In genomic region chr9:64542246-64542645, GRCm38 (mm10) we compare ENCODE assay signal across 19 mouse cellular contexts.
DNase-seq lines count a peak whose midpoint lies in the region; ATAC-seq and TF ChIP-seq lines count a peak whose summit lies in the region.
"Had no signal": no experiment of that assay in that cellular context is flagged by ENCODE, and none has a peak within 500 bp of the region (broad histone marks: within the 10 kb centered on the region; RNA-seq: fewer than 3 reads in every experiment).

No protein-coding gene starts in this region.

- no peaks in the 10 kb centered on the region for H3K36me3 ChIP-seq in forebrain, embryonic 16.5 days (ENCODE audit: control insufficient read depth, insufficient read depth)
- H3K36me3 ChIP-seq in forebrain, embryonic 10.5 days (replicated peaks): no peaks in the 10 kb centered on the region
- no peaks in the 10 kb centered on the region for H3K36me3 ChIP-seq in liver, embryonic 16.5 days (ENCODE audit: control insufficient read depth, insufficient read depth)
- H3K36me3 ChIP-seq in liver, postnatal 0 days (replicated peaks; ENCODE audit: insufficient read depth, low read length): no peaks in the 10 kb centered on the region
- no peaks in the 10 kb centered on the region for H3K36me3 ChIP-seq in midbrain, embryonic 14.5 days (ENCODE audit: control insufficient read depth, insufficient read depth, low read length)
- no peaks in the 10 kb centered on the region for H3K36me3 ChIP-seq in midbrain, embryonic 15.5 days (replicated peaks)
- H3K36me3 ChIP-seq: embryonic facial prominence, embryonic 12.5 days; heart, embryonic 10.5 days had no signal

- H3K4me3 ChIP-seq in forebrain, embryonic 16.5 days (replicated peaks; ENCODE audit: low read length): no peak overlapping the region
- no peak overlapping the region for H3K4me3 ChIP-seq in forebrain, embryonic 10.5 days
- H3K4me3 ChIP-seq in liver, embryonic 16.5 days (ENCODE audit: low read depth, low read length): no peak overlapping the region
- H3K4me3 ChIP-seq in liver, postnatal 0 days (ENCODE audit: low read depth, low read length): no peak overlapping the region
- H3K4me3 ChIP-seq in midbrain, embryonic 14.5 days (replicated peaks; ENCODE audit: low read depth, low read length): no peak overlapping the region
- H3K4me3 ChIP-seq in midbrain, embryonic 15.5 days: no peak overlapping the region
- H3K4me3 ChIP-seq: embryonic facial prominence, embryonic 12.5 days; forebrain, embryonic 13.5 days; heart, embryonic 10.5 days had no signal

- WGBS in forebrain, embryonic 16.5 days: 69% methylated on average over 4 of the region's 4 CpGs
- WGBS in forebrain, embryonic 10.5 days: 80% methylated on average over 4 of the region's 4 CpGs
- WGBS in liver, embryonic 16.5 days (ENCODE audit: insufficient replicate concordance): 72% methylated on average over 4 of the region's 4 CpGs
- WGBS in liver, postnatal 0 days (ENCODE audit: insufficient replicate concordance): 81% methylated on average over 4 of the region's 4 CpGs
- WGBS in midbrain, embryonic 14.5 days: 51% methylated on average over 4 of the region's 4 CpGs
- WGBS in midbrain, embryonic 15.5 days: 62% methylated on average over 4 of the region's 4 CpGs

- no peak for ATAC-seq in forebrain, embryonic 16.5 days
- ATAC-seq in liver, embryonic 16.5 days (ENCODE audit: low read depth): no peak
- no peak for ATAC-seq in liver, postnatal 0 days
- ATAC-seq in midbrain, embryonic 14.5 days (ENCODE audit: low FRiP score, low TSS enrichment): no peak
- ATAC-seq in midbrain, embryonic 15.5 days (replicated peaks): no peak
- ATAC-seq: forebrain, embryonic 13.5 days; hindbrain, postnatal 0 days had no signal

- no peak for TF ChIP-seq CTCF in liver, postnatal 0 days (IDR thresholded peaks at IDR 0.05; ENCODE audit: low read depth)

- DNase-seq in forebrain, embryonic 10.5 days (ENCODE audit: extremely low spot score, low spot score): no peak
- no peak for DNase-seq in liver, postnatal 0 days
- no peak for DNase-seq in midbrain, embryonic 14.5 days
- peak; percentile 21 to 66 for DNase-seq in lung, postnatal 4 days
- no peak for DNase-seq in gastrocnemius, postnatal 4 days (ENCODE audit: low spot score in 2 of 2)
- DNase-seq: adrenal gland, postnatal 10 days; cerebellum, adult 11 months; cerebellum, adult 8-10 months; cerebellum, postnatal 25 days; gastrocnemius, postnatal 36 days; heart, adult 18-20 months; heart, postnatal 10 days had no signal

- H3K27ac ChIP-seq in forebrain, embryonic 16.5 days (ENCODE audit: low read length): no peak overlapping the region
- no peak overlapping the region for H3K27ac ChIP-seq in forebrain, embryonic 10.5 days
- H3K27ac ChIP-seq in liver, embryonic 16.5 days (ENCODE audit: low read length): no peak overlapping the region
- H3K27ac ChIP-seq in liver, postnatal 0 days (ENCODE audit: low read depth): no peak overlapping the region
- peak overlapping the region; percentile 32; the same call in 1 of the 2 replicates for H3K27ac ChIP-seq in midbrain, embryonic 14.5 days (replicated peaks; ENCODE audit: low read depth, low read length)
- H3K27ac ChIP-seq in midbrain, embryonic 15.5 days: no peak overlapping the region
- H3K27ac ChIP-seq: embryonic facial prominence, embryonic 12.5 days; forebrain, embryonic 13.5 days; heart, embryonic 10.5 days; hindbrain, postnatal 0 days had no signal

- 0 out of 2 replicates have a peak overlapping the region, but pooled peaks have one; percentile 7 for H3K9ac ChIP-seq in forebrain, embryonic 16.5 days (replicated peaks; ENCODE audit: low read depth, low read length)
- H3K9ac ChIP-seq in liver, embryonic 16.5 days (ENCODE audit: low read depth, low read length): 0 out of 2 replicates have a peak overlapping the region, but pooled peaks have one; percentile 8
- no peak overlapping the region for H3K9ac ChIP-seq in liver, postnatal 0 days (replicated peaks)
- no peak overlapping the region for H3K9ac ChIP-seq in midbrain, embryonic 14.5 days (replicated peaks; ENCODE audit: low read length)
- H3K9ac ChIP-seq in midbrain, embryonic 15.5 days: no peak overlapping the region
- H3K9ac ChIP-seq: embryonic facial prominence, embryonic 12.5 days; forebrain, embryonic 13.5 days had no signal

- H3K4me2 ChIP-seq in forebrain, embryonic 16.5 days (ENCODE audit: low read length): no peak overlapping the region
- H3K4me2 ChIP-seq in liver, embryonic 16.5 days (ENCODE audit: low read depth, low read length): no peak overlapping the region
- H3K4me2 ChIP-seq in liver, postnatal 0 days (ENCODE audit: low read depth, low read length): no peak overlapping the region
- H3K4me2 ChIP-seq in midbrain, embryonic 14.5 days (ENCODE audit: low read length): no peak overlapping the region
- no peak overlapping the region for H3K4me2 ChIP-seq in midbrain, embryonic 15.5 days
- H3K4me2 ChIP-seq: embryonic facial prominence, embryonic 12.5 days; forebrain, embryonic 13.5 days had no signal

- no peak for TF ChIP-seq EP300 in liver, postnatal 0 days (IDR thresholded peaks at IDR 0.05; ENCODE audit: low read depth)

- peaks cover 8% of the 10 kb centered on the region for H3K4me1 ChIP-seq in forebrain, embryonic 16.5 days (replicated peaks; ENCODE audit: control insufficient read depth, insufficient read depth, low read length)
- peaks cover 11% of the 10 kb centered on the region for H3K4me1 ChIP-seq in forebrain, embryonic 10.5 days
- peaks cover 4% of the 10 kb centered on the region; the same call in 1 of the 2 replicates for H3K4me1 ChIP-seq in liver, embryonic 16.5 days (ENCODE audit: control insufficient read depth, low read depth, low read length)
- H3K4me1 ChIP-seq in liver, postnatal 0 days (ENCODE audit: insufficient read depth): no peaks in the 10 kb centered on the region
- peaks cover 15% of the 10 kb centered on the region for H3K4me1 ChIP-seq in midbrain, embryonic 14.5 days (ENCODE audit: control insufficient read depth, insufficient read depth, low read length)
- peaks cover 13% of the 10 kb centered on the region for H3K4me1 ChIP-seq in midbrain, embryonic 15.5 days

- H3K27me3 ChIP-seq in forebrain, embryonic 16.5 days (replicated peaks; ENCODE audit: control insufficient read depth, insufficient read depth, low read length): no peaks in the 10 kb centered on the region
- H3K27me3 ChIP-seq in forebrain, embryonic 10.5 days (ENCODE audit: poor library complexity, severe bottlenecking): no peaks in the 10 kb centered on the region; the same call in 1 of the 2 replicates
- H3K27me3 ChIP-seq in liver, embryonic 16.5 days (ENCODE audit: control insufficient read depth, insufficient read depth, low read depth, low read length): no peaks in the 10 kb centered on the region
- no peaks in the 10 kb centered on the region for H3K27me3 ChIP-seq in liver, postnatal 0 days (ENCODE audit: insufficient read depth, low read length)
- no peaks in the 10 kb centered on the region for H3K27me3 ChIP-seq in midbrain, embryonic 14.5 days (ENCODE audit: control insufficient read depth, insufficient read depth, low read length)
- no peaks in the 10 kb centered on the region for H3K27me3 ChIP-seq in midbrain, embryonic 15.5 days (replicated peaks)
- H3K27me3 ChIP-seq: embryonic facial prominence, embryonic 12.5 days; forebrain, embryonic 13.5 days had no signal

- no peaks in the 10 kb centered on the region for H3K9me3 ChIP-seq in forebrain, embryonic 16.5 days (ENCODE audit: control insufficient read depth, low read length)
- H3K9me3 ChIP-seq in forebrain, embryonic 10.5 days: no peaks in the 10 kb centered on the region
- H3K9me3 ChIP-seq in liver, embryonic 16.5 days (replicated peaks; ENCODE audit: control insufficient read depth, low read length): no peaks in the 10 kb centered on the region
- no peaks in the 10 kb centered on the region for H3K9me3 ChIP-seq in liver, postnatal 0 days (ENCODE audit: low read length)
- no peaks in the 10 kb centered on the region for H3K9me3 ChIP-seq in midbrain, embryonic 14.5 days (ENCODE audit: control insufficient read depth, low read length)
- H3K9me3 ChIP-seq in midbrain, embryonic 15.5 days: no peaks in the 10 kb centered on the region
- H3K9me3 ChIP-seq: embryonic facial prominence, embryonic 12.5 days; forebrain, embryonic 13.5 days; heart, embryonic 10.5 days had no signal

Comparison
In these comparisons a context has a peak if more than half of its experiments do, and no peak if none do; other contexts are left out.
1. H3K9ac ChIP-seq: peak in forebrain, embryonic 16.5 days (single experiment) and liver, embryonic 16.5 days (single experiment); none in liver, postnatal 0 days (single experiment), midbrain, embryonic 14.5 days (single experiment) and midbrain, embryonic 15.5 days (single experiment).
2. DNase-seq: peak in lung, postnatal 4 days (2 of 2); none in forebrain, embryonic 10.5 days (single experiment), liver, postnatal 0 days (single experiment), midbrain, embryonic 14.5 days (single experiment) and gastrocnemius, postnatal 4 days (0 of 2).